Mouse (Mus musculus): Measurements from ENCODE around the gene 1810037I17Rik. TPM values are rescaled to one million over a fixed set of nuclear protein-coding genes. Genes with fewer than 3 reads are reported as not detected.
"Not testable (repeated sequence)": the region's sequence is repeated elsewhere in the genome, so short reads cannot be mapped to it uniquely, and the experiment has no call there.

The 1810037I17Rik gene
- total RNA-seq, 1 experiment, result 65.0 TPM

DNA sequence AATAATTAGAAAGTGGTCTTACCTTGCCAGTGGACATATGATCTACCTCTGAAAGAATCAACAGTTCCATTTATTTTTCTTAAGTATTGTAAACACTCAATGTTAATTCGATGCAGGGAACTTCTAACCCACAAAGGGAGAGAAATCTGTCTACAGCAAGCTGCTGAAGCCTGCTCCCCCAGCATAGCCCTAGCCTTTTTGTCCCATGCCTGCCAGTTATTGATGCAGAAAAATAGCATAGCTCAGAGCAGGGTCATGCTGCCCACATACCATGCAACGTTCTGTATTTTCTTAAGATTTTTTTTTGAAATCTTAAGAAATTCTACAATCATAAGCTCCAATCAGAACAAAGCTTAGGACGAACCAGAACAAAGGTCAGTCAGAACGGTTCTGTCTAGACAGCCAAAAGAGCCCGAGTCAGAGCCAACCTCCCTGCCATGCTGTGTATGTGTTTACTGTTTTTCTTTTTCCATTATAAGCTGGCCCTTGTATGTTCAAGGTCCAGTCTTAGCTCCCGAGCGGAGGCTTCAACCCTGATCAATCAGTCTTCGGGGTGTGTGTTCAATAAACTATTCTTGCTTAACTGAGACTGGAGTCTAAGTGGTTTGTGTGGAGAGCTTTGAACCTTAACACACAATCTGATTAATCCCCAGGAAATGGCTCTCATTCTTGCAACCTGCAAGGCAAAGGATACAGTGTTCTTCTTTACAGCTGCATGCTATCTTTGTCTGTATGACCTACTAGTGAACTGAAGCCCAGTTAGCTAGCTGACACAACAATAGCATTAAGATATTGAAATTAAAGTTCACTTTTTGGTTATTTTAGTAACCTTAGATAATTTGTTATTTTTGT, 2.1 kb upstream of the 1810037I17Rik start:
- Histone ChIP-seq H3K4me3 (ENCODE audit: insufficient read depth in 1 of 2, low read depth in 1 of 2, low read length in 2 of 2, poor library complexity in 1 of 2, severe bottlenecking in 1 of 2) (no peak overlapping the region), H3K9ac (ENCODE audit: insufficient read depth, low read depth, low read length, poor library complexity, severe bottlenecking) (no peak overlapping the region), H3K4me1 (ENCODE audit: control insufficient read depth in 2 of 2, insufficient read depth in 2 of 2, low read length in 2 of 2, poor library complexity in 1 of 2) (peaks cover 3 to 14% of the 10 kb centered on the region in 2 experiments; a peak in 2 of 4 replicates), H3K9me3 (ENCODE audit: control insufficient read depth, insufficient read depth, low read depth, low read length) (no peaks in the 10 kb centered on the region), H3K36me3 (ENCODE audit: control insufficient read depth, insufficient read depth, low read length, poor library complexity, severe bottlenecking) (peaks cover 5% of the 10 kb centered on the region), H3K27ac (ENCODE audit: insufficient read depth, low read depth, low read length, poor library complexity, severe bottlenecking) (no peak overlapping the region)
- in situ Hi-C loops (cut with MboI; ENCODE audit: low sequenced_read_pairs in 2 of 2, unreplicated experiment in 2 of 2), result no loop called here
- TF ChIP-seq HCFC1 (IDR thresholded peaks at IDR 0.05; ENCODE audit: borderline replicate concordance, insufficient read depth, low read length) (no peak), ZNF384 (IDR thresholded peaks at IDR 0.05; ENCODE audit: low read depth, low read length) (no peak)
- no peak for DNase-seq (ENCODE audit: low read depth, low spot score)

DNA sequence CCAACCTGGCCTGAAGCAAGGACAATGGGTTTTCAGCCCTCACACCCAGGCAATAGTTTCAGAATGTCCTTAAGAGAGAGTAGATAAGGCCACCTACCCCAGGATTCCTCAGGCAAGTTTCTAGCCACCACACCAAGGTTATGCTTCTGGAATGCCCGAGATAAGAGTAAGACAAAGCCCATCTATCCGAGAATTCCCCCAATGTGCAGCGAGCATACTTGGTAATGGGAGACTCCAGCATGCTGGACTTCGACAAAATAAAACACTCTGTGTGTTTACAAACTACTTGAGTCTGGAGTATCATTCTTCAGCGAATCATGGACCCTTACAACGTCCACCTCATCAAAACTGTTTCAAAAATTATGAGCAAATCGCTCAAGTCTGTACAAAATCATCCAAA, 856 bp upstream of the 1810037I17Rik start:
- no peak for DNase-seq (ENCODE audit: low read depth, low spot score)
- Histone ChIP-seq H3K27ac (ENCODE audit: insufficient read depth, low read depth, low read length, poor library complexity, severe bottlenecking) (no peak overlapping the region), H3K9me3 (ENCODE audit: control insufficient read depth, insufficient read depth, low read depth, low read length) (no peaks in the 10 kb centered on the region), H3K9ac (ENCODE audit: insufficient read depth, low read depth, low read length, poor library complexity, severe bottlenecking) (peak overlapping the region; percentile 64; the same call in 1 of the 2 replicates), H3K4me1 (ENCODE audit: control insufficient read depth in 2 of 2, insufficient read depth in 2 of 2, low read length in 2 of 2, poor library complexity in 1 of 2) (peaks cover 3 to 14% of the 10 kb centered on the region in 2 experiments; a peak in 2 of 4 replicates), H3K4me3 (ENCODE audit: insufficient read depth in 1 of 2, low read depth in 1 of 2, low read length in 2 of 2, poor library complexity in 1 of 2, severe bottlenecking in 1 of 2) (peak overlapping the region; percentile 56 to 58; a peak in 3 of 4 replicates), H3K36me3 (ENCODE audit: control insufficient read depth, insufficient read depth, low read length, poor library complexity, severe bottlenecking) (peaks cover 5% of the 10 kb centered on the region)
- TF ChIP-seq HCFC1 (IDR thresholded peaks at IDR 0.05; ENCODE audit: borderline replicate concordance, insufficient read depth, low read length) (no peak), CHD2 (IDR thresholded peaks at IDR 0.05; ENCODE audit: low read depth, low read length) (no peak), ZC3H11A (IDR thresholded peaks at IDR 0.05; ENCODE audit: borderline replicate concordance, low read depth, low read length) (no peak), ZNF384 (IDR thresholded peaks at IDR 0.05; ENCODE audit: low read depth, low read length) (no peak), MAFK (IDR thresholded peaks at IDR 0.05; ENCODE audit: insufficient read depth, low read depth, low read length) (no peak)
- in situ Hi-C loops (cut with MboI; ENCODE audit: low sequenced_read_pairs in 2 of 2, unreplicated experiment in 2 of 2), result no loop called here

DNA sequence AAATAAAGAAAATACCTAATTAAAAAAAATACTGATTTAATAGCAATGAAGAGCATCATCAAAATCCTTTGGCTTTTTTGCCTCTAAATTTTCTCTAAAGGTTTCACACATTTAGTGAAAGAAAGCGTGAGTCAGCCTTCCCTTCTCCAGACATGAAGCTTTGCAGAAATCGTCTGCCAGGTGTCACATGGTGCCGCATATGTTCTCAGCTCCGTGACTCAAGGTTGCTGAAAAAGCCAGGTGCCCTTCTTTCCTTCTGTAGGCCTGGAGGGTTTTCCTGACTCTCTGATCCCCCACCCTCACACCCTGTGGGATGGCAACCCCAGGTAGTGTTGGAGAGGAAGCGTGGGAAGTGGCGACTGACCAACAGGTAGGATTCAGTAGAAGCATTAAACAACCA, 5.7 kb downstream of the 1810037I17Rik start:
- in situ Hi-C loops (cut with MboI; ENCODE audit: low sequenced_read_pairs in 2 of 2, unreplicated experiment in 2 of 2), result no loop called here
- H3K4me1 ChIP-seq (ENCODE audit: control insufficient read depth in 2 of 2, insufficient read depth in 2 of 2, low read length in 2 of 2, poor library complexity in 1 of 2), result 0 out of 4 replicates have a peak, but pooled peaks cover 2 to 3% of the 10 kb centered on the region in 2 experiments
- no peak overlapping the region for H3K27ac ChIP-seq (ENCODE audit: insufficient read depth, low read depth, low read length, poor library complexity, severe bottlenecking)
- H3K4me3 ChIP-seq (ENCODE audit: insufficient read depth in 1 of 2, low read depth in 1 of 2, low read length in 2 of 2, poor library complexity in 1 of 2, severe bottlenecking in 1 of 2), result no peak overlapping the region
- no peak overlapping the region for H3K9ac ChIP-seq (ENCODE audit: insufficient read depth, low read depth, low read length, poor library complexity, severe bottlenecking)
- DNase-seq (ENCODE audit: low read depth, low spot score), result no peak
- no peak for TF ChIP-seq MAFK (IDR thresholded peaks at IDR 0.05; ENCODE audit: insufficient read depth, low read depth, low read length)
- TF ChIP-seq ZC3H11A (IDR thresholded peaks at IDR 0.05; ENCODE audit: borderline replicate concordance, low read depth, low read length), result no peak
- TF ChIP-seq ZNF384 (IDR thresholded peaks at IDR 0.05; ENCODE audit: low read depth, low read length), result no peak
- no peak for TF ChIP-seq CHD2 (IDR thresholded peaks at IDR 0.05; ENCODE audit: low read depth, low read length)
- no peak for TF ChIP-seq HCFC1 (IDR thresholded peaks at IDR 0.05; ENCODE audit: borderline replicate concordance, insufficient read depth, low read length)
- H3K36me3 ChIP-seq (ENCODE audit: control insufficient read depth, insufficient read depth, low read length, poor library complexity, severe bottlenecking), result peaks cover 5% of the 10 kb centered on the region
- no peaks in the 10 kb centered on the region for H3K9me3 ChIP-seq (ENCODE audit: control insufficient read depth, insufficient read depth, low read depth, low read length)

DNA sequence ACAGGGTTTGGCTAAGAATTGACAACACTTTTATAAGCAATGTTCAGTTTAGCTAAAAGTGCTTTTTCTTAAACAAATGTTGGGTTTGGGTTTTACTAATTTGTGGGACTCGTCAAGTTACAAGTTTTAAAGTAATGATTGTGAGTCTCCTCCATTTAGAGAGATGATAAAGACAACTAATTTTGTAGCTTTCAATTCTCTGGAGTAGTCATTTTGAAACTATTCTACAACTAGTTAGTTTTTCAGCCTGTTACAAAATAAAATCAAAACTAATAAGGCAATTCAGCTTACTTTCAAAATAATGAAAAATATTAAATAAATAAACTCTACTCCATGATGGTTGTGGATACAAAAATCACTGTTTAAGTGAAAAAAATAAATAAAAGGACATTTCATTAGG, 8.5 kb downstream of the 1810037I17Rik start:
- Histone ChIP-seq H3K36me3 (ENCODE audit: control insufficient read depth, insufficient read depth, low read length, poor library complexity, severe bottlenecking) (no peaks in the 10 kb centered on the region), H3K27ac (ENCODE audit: insufficient read depth, low read depth, low read length, poor library complexity, severe bottlenecking) (no peak overlapping the region), H3K9ac (ENCODE audit: insufficient read depth, low read depth, low read length, poor library complexity, severe bottlenecking) (no peak overlapping the region), H3K4me1 (ENCODE audit: control insufficient read depth in 2 of 2, insufficient read depth in 2 of 2, low read length in 2 of 2, poor library complexity in 1 of 2) (peaks cover 2 to 9% of the 10 kb centered on the region in 2 experiments; a peak in 2 of 4 replicates), H3K9me3 (ENCODE audit: control insufficient read depth, insufficient read depth, low read depth, low read length) (no peaks in the 10 kb centered on the region), H3K4me3 (ENCODE audit: insufficient read depth in 1 of 2, low read depth in 1 of 2, low read length in 2 of 2, poor library complexity in 1 of 2, severe bottlenecking in 1 of 2) (no peak overlapping the region)
- in situ Hi-C loops (cut with MboI; ENCODE audit: low sequenced_read_pairs in 2 of 2, unreplicated experiment in 2 of 2), result no loop called here
- DNase-seq (ENCODE audit: low read depth, low spot score), result no peak
- TF ChIP-seq ZC3H11A (IDR thresholded peaks at IDR 0.05; ENCODE audit: borderline replicate concordance, low read depth, low read length), result no peak
- TF ChIP-seq CHD2 (IDR thresholded peaks at IDR 0.05; ENCODE audit: low read depth, low read length), result no peak
- TF ChIP-seq ZNF384 (IDR thresholded peaks at IDR 0.05; ENCODE audit: low read depth, low read length), result no peak
- no peak for TF ChIP-seq HCFC1 (IDR thresholded peaks at IDR 0.05; ENCODE audit: borderline replicate concordance, insufficient read depth, low read length)
- TF ChIP-seq MAFK (IDR thresholded peaks at IDR 0.05; ENCODE audit: insufficient read depth, low read depth, low read length), result no peak

DNA sequence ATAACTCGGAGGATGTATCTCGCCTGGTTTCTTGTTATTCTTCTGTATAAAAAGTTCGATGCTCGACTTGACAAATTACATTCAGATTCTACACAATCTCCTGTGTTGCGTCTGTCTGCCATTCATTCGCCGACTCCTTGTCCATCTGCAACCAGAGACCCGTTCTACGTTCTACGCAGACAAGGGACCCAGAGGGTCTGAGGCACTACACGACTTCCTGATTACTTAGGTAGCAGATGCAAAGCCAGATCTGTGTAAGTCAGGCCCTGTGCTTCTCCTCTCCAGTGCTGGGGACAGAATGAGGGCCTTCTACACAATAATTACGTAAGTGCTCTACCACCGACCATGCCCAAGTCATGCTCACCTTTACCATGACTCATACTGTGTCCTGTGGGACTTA, 13.2 kb downstream of the 1810037I17Rik start:
- DNase-seq (ENCODE audit: low read depth, low spot score); H3K9ac ChIP-seq (ENCODE audit: insufficient read depth, low read depth, low read length, poor library complexity, severe bottlenecking); H3K9me3 ChIP-seq (ENCODE audit: control insufficient read depth, insufficient read depth, low read depth, low read length); H3K36me3 ChIP-seq (ENCODE audit: control insufficient read depth, insufficient read depth, low read length, poor library complexity, severe bottlenecking); in situ Hi-C loops (cut with MboI; ENCODE audit: low sequenced_read_pairs in 2 of 2, unreplicated experiment in 2 of 2): not testable (repeated sequence)
- H3K4me1 ChIP-seq (ENCODE audit: control insufficient read depth in 2 of 2, insufficient read depth in 2 of 2, low read length in 2 of 2, poor library complexity in 1 of 2), result peaks cover 2 to 20% of the 10 kb centered on the region in 2 experiments; a peak in 3 of 4 replicates
- H3K27ac ChIP-seq (ENCODE audit: insufficient read depth, low read depth, low read length, poor library complexity, severe bottlenecking), result peak overlapping the region; percentile 94
- H3K4me3 ChIP-seq (ENCODE audit: insufficient read depth in 1 of 2, low read depth in 1 of 2, low read length in 2 of 2, poor library complexity in 1 of 2, severe bottlenecking in 1 of 2), result peak overlapping the region; percentile 4 to 31; a peak in 3 of 4 replicates
